Mouse (Mus musculus) inflammation-experienced regulatory T-cells, adult 6 months (primary cell): ENCODE data around the gene Spindoc. TPM values are rescaled to one million over a fixed set of nuclear protein-coding genes. Genes with fewer than 3 reads are reported as not detected.

Experiments used
- ATAC-seq: one replicate; pipeline ENCODE4 v1.8.0; 2017
- polyA plus RNA-seq, 3 experiments: library from polyadenylated mRNA; unstranded; fragments of 100-300 nt; shearing (Covaris generic); gene quantifications; one replicate each; pipeline ENCODE4 v1.2.1; 2017

Gene Spindoc
- polyA plus RNA-seq, 3 experiments from 2014 or later, result 2.8 to 4.4 (median 3.6) TPM

DNA sequence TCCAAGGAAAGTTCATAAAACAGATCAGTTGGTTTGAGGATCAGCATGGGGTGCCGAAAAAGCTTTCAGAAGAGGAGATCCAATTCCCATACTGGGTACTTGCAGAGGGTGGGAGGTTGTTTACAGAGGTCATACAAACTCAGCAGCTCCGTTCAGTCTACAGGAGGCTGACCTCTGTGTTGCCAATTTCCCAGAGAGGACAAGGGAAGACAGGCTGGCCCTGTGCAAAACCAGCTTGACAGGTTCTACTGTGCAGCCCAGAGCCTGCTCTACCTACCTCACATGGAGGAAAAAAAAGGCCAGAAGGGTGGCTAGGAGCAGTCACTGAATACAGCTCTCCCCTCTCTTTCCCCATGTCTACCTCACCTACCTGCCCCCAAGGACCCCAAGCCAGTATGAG is 48.7 kb downstream of the Spindoc start:
- ATAC-seq, result no peak

DNA sequence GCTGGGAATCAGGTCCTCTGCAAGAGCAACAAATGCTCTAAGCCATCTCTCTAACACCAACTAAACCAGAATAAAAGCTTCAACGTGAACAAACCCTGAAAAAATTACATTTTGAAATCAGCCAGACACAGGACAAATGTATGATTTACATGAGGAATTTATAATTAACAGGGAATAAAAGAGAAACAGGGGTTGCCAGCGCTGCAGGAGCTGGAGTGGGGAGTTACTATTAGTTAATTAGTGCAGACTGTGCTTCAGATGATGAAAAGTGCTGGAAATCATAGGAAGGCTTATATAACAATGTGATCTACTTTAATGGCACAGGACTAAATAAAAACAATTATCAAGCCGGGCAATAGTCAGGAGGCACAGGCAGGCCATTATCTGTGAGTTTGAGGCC is 61.4 kb downstream of the Spindoc start:
- ATAC-seq, result no peak

DNA sequence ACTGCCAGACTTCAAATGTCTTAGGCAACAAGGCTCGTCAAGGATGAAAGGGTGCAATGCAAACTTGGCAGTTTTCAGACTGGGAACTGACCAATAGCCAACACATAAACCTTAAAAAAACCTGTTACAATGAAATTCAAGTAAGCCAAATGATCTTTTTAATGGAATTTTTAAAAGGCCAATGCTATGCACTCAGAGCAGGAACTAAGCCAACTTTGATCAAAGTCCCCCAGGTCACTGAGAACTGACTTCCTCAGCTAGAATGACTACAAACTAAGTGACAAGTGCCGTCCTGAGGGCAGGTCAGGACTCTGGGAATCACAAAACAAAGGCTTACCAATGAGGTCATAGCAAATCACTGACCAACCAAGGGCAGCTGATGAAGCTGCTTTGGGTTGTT is 62.6 kb downstream of the Spindoc start:
- ATAC-seq, result no peak

DNA sequence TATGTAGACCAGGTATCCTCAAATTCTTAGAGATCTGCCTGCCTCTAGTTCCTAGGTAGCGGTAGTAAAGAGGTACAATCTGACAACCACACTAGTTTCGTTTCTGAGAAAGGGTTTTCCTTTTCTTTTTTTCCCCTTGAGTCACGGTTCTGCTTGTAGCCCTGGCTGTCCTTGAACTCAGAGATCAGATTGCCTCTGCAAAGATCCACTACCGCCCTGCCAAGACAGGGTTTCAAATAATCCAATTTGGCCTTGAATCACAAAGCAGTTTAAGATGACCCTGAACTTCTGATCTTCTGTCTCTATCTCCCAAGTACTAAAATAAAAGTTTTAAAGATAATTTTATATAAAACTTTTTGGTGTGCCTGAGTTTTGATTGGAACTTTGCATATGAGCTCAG is 65.1 kb downstream of the Spindoc start:
- ATAC-seq, result no peak

DNA sequence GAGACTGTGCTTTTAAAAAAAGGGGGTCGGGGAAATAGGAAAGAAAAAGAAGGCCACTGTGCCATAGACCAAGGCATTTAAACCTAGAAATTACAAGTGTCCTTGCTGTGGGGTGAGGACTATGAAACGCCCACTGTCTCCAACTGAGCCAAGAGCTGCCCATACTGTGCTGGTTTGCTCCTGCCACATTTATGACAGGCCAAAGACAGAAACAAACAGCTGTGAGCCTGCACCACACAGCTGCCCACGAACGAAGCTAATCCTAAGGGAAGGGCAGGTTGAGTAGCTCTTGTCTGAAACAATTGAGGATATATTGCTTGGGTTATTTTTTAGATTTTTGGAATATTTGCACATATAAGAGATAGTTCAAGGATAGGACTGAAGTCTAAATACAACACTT is 66.0 kb downstream of the Spindoc start:
- no peak for ATAC-seq

DNA sequence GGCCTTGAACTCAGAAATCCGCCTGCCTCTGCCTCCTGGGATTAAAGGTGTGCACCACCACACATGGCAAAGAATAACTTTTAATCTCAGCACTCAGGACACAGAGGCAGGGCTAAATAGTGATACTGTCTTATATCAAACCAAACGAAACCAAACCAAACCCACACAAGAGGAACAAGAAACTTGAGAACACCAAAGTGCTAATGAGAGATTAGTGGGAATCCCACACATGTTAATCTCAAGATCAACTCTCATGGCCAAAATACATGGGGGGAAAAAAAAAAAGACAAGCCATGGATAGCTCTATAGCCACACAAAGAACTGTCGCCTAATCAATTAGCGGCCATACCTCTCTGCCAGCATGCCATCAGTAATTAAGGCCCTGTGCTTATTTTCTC is 67.2 kb downstream of the Spindoc start:
- ATAC-seq, result no peak

DNA sequence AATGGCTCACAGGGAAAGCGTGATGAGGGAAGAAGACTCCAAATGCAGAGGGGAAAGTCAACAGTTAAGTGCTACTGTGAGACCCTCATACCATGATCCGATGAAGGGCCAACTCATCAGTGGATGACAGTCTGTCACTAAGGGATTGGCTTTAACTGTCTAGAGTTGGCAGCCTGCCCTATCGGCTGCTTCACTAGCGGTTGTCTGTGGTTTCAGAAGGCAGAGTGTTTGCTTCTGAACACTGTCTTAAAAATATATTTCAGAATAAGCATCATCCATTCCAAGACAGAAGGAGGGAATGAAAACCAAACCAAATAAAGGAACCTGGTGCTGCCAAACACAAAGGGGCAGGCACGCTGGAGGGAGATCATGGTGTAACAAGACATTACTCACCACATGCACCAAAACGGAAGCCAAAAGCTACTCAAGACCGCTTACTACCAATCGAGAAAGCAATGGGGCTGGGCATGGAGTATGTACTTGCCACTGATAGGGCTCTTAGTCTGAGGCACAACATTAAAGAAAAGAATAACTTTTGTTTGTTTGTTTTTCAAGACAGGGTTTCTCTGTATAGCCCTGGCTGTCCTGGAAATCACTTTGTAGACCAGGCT is 67.7 kb downstream of the Spindoc start:
- ATAC-seq, result no peak

DNA sequence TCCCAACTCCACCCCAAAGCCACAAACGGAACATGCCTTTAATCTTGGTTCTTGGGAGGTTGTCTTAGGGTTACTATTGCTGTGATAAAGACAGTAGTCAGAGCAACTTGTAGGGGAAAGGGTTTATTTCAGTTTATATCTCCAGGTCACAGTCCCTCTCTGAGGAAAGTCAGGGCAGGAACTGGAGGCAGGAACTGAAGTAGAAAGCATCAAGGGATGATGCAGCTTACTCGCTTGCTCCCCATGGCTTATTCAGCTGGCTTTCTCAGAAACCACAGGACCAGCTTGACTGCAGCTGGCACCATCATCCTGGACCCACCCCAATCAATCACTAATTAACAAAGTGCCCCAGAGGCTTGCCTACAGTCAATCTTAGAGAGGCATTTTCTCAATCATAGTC is 69.1 kb downstream of the Spindoc start:
- ATAC-seq, result no peak

DNA sequence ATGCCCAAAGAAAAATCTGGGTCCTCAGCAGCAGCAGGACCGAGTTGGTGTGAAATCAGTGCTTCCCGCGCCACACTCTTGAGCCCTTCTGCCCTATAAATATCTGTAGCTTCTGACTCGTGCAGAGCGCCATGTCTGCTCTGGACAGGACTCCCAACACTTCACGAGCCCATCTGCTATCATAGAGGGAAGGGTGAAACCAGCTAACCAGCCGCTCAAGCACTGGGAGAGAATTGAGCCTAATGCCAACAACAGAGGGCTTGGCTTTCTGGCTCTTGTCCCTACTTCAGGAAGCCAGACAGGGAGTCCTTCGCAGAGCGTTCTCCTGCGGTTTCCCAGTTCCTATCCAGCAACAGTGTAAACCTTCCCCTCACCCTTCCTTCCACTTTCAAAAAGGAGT is 71.5 kb downstream of the Spindoc start:
- no peak for ATAC-seq

DNA sequence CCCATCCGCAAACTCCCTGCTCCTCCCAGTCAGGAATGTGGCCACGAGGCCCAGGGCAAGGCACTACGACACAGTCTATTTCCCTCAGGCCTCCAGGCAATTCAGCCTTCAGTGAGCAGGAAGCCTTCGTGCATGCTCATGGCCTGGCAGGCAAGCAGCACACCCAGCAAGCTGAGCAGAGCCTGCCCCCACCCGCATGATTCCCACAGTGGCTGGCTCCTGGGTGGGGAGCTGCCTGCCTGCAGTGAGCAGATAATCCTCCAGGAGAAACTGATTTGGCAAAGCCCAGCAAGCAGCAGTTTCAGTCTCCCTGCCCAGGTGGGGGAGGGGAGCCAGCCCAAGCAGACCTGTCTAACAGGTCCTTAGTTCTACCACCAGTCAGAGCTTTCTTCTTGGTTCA is 72.1 kb downstream of the Spindoc start:
- no peak for ATAC-seq

DNA sequence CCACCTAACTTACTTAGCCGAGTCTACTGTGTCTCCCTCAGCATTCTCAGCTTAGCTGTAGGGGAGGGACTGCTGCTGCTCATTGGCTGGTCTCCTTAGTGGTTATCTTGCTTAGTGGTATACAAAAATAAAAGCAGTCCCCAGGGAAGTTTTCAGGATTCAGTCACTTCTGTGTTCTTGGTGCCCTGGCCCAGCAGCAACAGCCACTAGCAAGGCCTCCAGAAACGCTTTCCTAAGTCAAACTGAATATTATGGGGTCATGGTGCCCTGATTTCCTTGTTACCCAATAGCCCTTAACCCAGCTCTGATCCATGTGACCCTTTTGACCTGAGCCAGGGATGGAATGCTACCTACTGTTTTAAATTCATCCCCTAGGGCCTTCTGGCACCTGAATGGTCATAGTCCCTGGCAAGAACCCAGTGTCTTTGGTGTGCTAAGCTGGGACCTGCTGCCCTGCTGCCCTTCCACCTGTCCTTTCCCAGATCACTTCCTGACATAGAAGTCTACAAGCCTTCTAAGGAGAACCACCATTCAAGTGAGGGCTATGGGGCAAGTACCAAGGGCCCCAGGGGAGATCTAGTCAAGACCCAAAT is 73.0 kb downstream of the Spindoc start:
- no peak for ATAC-seq

DNA sequence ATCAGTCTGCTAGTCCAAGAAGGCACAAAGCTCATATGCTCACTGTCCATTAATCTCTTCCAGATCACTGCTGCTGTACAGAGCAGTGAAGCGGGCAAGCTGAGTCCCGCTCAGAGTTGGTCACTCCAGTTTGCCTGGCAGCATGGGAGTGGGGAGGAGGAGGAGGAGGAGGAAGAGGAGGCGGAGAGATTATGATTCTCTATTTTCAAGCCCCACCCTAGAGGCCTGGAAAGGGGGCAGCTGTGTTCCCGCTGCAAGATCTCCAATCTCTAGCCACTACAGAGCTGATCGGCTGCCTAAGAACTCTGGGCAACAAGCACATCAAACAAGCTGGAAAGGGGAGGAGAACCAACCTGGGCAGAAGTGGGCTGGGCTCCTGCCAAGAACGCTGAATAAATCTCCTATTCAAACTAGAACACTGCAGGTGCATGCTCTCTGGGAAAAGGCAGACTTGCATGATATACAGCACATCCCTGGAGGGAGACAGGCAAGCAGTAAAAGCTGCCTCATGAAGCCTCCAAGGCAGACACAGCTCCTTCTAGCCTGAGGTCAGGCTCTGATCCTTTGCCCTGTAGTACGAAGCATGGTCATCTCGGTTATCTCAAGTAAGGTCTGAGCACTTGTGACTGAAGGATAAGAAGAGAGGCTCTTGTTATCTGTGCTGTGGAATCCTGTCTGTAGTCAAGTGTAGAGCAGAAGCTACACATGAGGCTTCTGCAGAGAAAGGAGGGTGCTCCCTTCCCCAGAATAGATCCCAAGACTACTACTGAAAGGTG is 74.6 kb downstream of the Spindoc start:
- ATAC-seq, result no peak

DNA sequence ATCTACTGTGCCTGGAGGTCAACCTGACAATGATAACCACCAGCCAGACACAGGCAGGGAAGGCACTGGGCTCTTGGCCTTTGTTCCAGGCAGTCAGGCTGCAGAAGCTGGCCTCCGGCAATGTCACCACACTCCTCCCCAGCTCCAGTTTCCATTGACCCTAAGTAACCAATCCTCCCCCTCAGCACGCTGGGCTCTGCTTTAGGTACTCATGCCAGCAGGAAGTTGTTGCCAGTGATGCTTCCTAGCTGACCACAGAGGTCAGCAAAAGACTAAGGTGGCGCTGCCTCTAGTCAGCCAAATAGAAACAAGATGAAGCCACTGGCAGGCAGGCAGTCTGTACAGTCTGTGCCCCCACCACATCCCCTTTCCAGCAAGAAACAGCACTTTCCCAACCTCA is 75.8 kb downstream of the Spindoc start:
- no peak for ATAC-seq

DNA sequence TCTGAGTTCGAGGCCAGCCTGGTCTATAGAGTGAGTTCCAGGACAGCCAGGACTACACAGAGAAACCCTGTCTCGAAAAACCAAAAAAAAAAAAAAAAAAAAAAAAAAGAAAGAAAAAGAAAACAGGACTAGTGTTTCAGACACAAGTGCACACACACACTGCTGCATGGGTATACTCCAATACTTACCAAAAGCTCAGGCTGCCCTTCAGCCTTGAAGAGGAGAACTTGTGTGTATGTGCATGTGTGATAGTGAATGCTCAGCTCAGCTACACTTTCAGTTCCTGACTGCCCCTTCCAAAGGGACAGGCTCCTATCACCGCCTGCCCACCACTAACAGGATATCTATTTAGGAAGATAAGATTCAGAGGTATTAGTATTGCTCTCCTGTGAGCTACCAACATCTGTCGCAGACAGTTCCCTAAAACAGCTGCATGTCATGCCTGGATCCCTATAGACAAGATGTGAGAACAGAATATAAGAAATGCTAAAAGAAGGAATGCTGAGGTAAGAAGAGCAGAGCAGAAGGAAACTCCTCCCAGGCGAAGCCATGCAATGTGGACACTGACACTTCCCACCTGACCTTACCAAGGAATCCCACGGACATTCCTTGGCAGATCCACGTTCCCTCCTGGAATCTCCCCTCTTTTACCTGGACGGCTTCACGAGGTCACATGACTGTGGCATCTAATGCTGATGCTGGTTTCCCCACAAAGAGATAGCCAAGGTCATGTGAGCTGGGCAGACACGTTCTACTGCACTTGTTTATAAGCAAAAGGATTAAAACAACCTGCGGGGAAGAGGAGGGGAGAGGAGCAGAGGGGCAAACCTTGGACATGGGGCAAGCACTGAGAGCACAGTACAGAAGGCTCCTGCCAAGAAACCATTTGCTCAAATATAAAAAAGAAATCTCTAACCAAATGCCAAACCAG is 77.1 kb downstream of the Spindoc start:
- ATAC-seq, result no peak

DNA sequence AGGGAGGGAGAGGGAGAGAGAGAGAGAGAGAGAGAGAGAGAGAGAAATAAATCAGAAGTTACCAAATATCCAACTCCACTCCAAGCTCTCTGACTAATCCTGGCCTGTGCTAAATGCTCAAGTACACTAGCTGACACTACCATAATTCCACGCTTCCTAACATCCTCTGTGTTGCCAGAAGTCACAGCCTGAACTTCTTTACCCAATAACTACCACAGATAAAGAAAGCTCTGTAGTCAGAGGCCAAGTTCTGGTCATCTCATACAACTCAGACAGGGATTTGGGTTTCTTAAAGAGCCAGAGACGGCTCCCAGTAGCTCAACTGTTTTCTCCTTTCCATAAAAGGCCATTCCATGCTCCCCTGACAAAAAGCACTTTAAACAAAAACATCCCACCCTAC is 78.0 kb downstream of the Spindoc start:
- no peak for ATAC-seq

Other genes starting within 250 kb of the Spindoc start
- gene Otub1, start 176.7 kb downstream of the Spindoc start, polyA plus RNA-seq, result 100 to 1,000 TPM; 164 to 183 (median 169) TPM
- gene Cox8a, start 165.4 kb downstream of the Spindoc start, polyA plus RNA-seq, result 100 to 1,000 TPM; 284 to 445 (median 299) TPM
- 10 to 100 TPM; 21.3 to 28.4 (median 27.4) TPM for gene Naa40, start 141.8 kb downstream of the Spindoc start, polyA plus RNA-seq
- gene Rcor2, start 115.7 kb downstream of the Spindoc start, polyA plus RNA-seq, result not detected
- gene Mark2, start 41.1 kb downstream of the Spindoc start, polyA plus RNA-seq, result 10 to 100 TPM; 50.5 to 69.5 (median 57.4) TPM
- under 1 TPM; 0.10 to 0.23 (median 0.15) TPM for gene 2700081O15Rik, start 34.6 kb upstream of the Spindoc start, polyA plus RNA-seq
- 10 to 100 TPM; 36.0 to 58.3 (median 45.6) TPM for gene Rtn3, start 100.3 kb upstream of the Spindoc start, polyA plus RNA-seq
- gene Atl3, start 111.0 kb upstream of the Spindoc start, polyA plus RNA-seq, result 10 to 100 TPM; 21.2 to 26.6 (median 26.2) TPM
- 10 to 100 TPM; 69.4 to 97.5 (median 81.1) TPM for gene Pla2g16, start 174.5 kb upstream of the Spindoc start, polyA plus RNA-seq
- not detected for gene Lgals12, start 224.2 kb upstream of the Spindoc start, polyA plus RNA-seq
- gene Hrasls5, start 229.5 kb upstream of the Spindoc start, polyA plus RNA-seq, result not detected